Mouse (Mus musculus) limb, embryonic 14.5 days (tissue): ENCODE measurements around the gene Cdkl1. TPM values are rescaled to one million over a fixed set of nuclear protein-coding genes. Genes with fewer than 3 reads are reported as not detected.

Experiments
- ATAC-seq: fragments of 200-750 bp; cut with Nextera tagmentation; 2 replicates; pipeline ENCODE4 v1.8.0; 2017; ENCODE audit warnings: low read depth, moderate number of reproducible peaks, moderate TSS enrichment; ENCODE audit not compliant: low FRiP score
- DNase-seq: peaks from one replicate; pipeline ENCODE4 v3.0.0-alpha.2; 2015; ENCODE audit warnings: low spot score
- H3K27ac ChIP-seq: fragments of 300-500 bp; sonication (generic); replicated peaks from 2 replicates; pipeline ENCODE4 v1.5.1; 2014; ENCODE audit warnings: low read depth, mild to moderate bottlenecking, low read length, moderate library complexity, mixed read lengths
- H3K27me3 ChIP-seq: fragments of 300-500 bp; sonication (generic); 2 replicates; pipeline ENCODE4 v1.6.1; 2014; ENCODE audit warnings: low read length, mixed read lengths; ENCODE audit not compliant: control insufficient read depth, insufficient read depth
- H3K36me3 ChIP-seq: fragments of 300-500 bp; sonication (generic); 2 replicates; pipeline ENCODE4 v1.6.1; 2014; ENCODE audit warnings: mild to moderate bottlenecking, low read length, moderate library complexity, mixed read lengths; ENCODE audit not compliant: control insufficient read depth, insufficient read depth
- H3K4me1 ChIP-seq: fragments of 300-500 bp; sonication (generic); 2 replicates; pipeline ENCODE4 v1.6.1; 2014; ENCODE audit warnings: antibody characterized with exemption, low read length, mixed read lengths; ENCODE audit not compliant: control insufficient read depth, insufficient read depth
- H3K4me2 ChIP-seq: fragments of 300-500 bp; sonication (generic); replicated peaks from 2 replicates; pipeline ENCODE4 v1.6.1; 2014; ENCODE audit warnings: low read depth, mild to moderate bottlenecking, low read length, moderate library complexity; ENCODE audit not compliant: severe bottlenecking
- H3K4me3 ChIP-seq: fragments of 300-500 bp; sonication (generic); replicated peaks from 2 replicates; pipeline ENCODE4 v1.5.1; 2014; ENCODE audit warnings: low read length
- H3K9ac ChIP-seq: fragments of 300-500 bp; sonication (generic); 2 replicates; pipeline ENCODE4 v1.6.1; 2014; ENCODE audit warnings: mild to moderate bottlenecking, low read depth, low read length, moderate library complexity; ENCODE audit not compliant: severe bottlenecking
- H3K9me3 ChIP-seq: fragments of 300-500 bp; sonication (generic); 2 replicates; pipeline ENCODE4 v1.6.1; 2016; ENCODE audit warnings: low read length; ENCODE audit not compliant: control insufficient read depth
- POLR2A ChIP-seq: fragments of 200-500 bp; IDR thresholded peaks from 2 replicates; pipeline ENCODE4 v1.8.0; 2012; ENCODE audit warnings: inconsistent platforms, mild to moderate bottlenecking, moderate library complexity, borderline replicate concordance; ENCODE audit not compliant: insufficient read depth, insufficient read length; ENCODE audit errors: extremely low read depth
- WGBS: fragments of 180-500 bp; shearing (Covaris S2); extraction: QIAGEN DNeasy Blood & Tissue Kit; methylation state at CpG from one replicate; pipeline ENCODE4 v1.1.7; 2014; 5-methylcytosine and 5-hydroxymethylcytosine counted together
- microRNA counts: library from miRNA; unstranded; fragments of <30 nt; microRNA quantifications from one replicate; lab custom pipeline; 2016
- microRNA-seq: library from miRNA; unstranded; fragments of <30 nt; microRNA quantifications from one replicate; pipeline ENCODE4, GENCODE M21; 2016
- polyA plus RNA-seq, 2 experiments: library from polyadenylated mRNA; depleted of rRNA in 1 of 2; stranded (reverse) in 1 of 2; unstranded in 1 of 2; fragments of >200 nt; fragmentation: Nextera tagmentation in 1 of 2; extraction: Ambion mirVana in 1 of 2; gene quantifications; 2 replicates each; pipeline versions ENCODE4 v1.2.1 to v1.2.3; 2012 to 2014

The Cdkl1 gene
- polyA plus RNA-seq, 2 experiments: 1.7 to 1.9 TPM

GRCm38 (mm10) chr12:69704799-69705458 is 86.1 kb downstream of the Cdkl1 start:
- no peak overlapping the region for H3K27ac ChIP-seq
- no peak overlapping the region for H3K9ac ChIP-seq
- H3K27me3 ChIP-seq: no peaks in the 10 kb centered on the region
- H3K9me3 ChIP-seq: no peaks in the 10 kb centered on the region
- H3K4me1 ChIP-seq: no peaks in the 10 kb centered on the region
- DNase-seq (no peak), ATAC-seq (no peak)
- H3K36me3 ChIP-seq: peaks cover 12% of the 10 kb centered on the region
- WGBS: 88% methylated on average over 11 of the region's 11 CpGs
- TF ChIP-seq POLR2A: no peak
- no peak overlapping the region for H3K4me3 ChIP-seq
- no peak overlapping the region for H3K4me2 ChIP-seq

GRCm38 (mm10) chr12:69698352-69698751 is 92.7 kb downstream of the Cdkl1 start:
- H3K9ac ChIP-seq: no peak overlapping the region
- WGBS: 84% methylated on average over 6 of the region's 6 CpGs
- H3K36me3 ChIP-seq: 0 out of 2 replicates have a peak, but pooled peaks cover 11% of the 10 kb centered on the region
- no peak overlapping the region for H3K4me3 ChIP-seq
- ATAC-seq: peak; percentile 75
- no peak for TF ChIP-seq POLR2A
- no peaks in the 10 kb centered on the region for H3K9me3 ChIP-seq
- no peak for DNase-seq
- no peaks in the 10 kb centered on the region for H3K4me1 ChIP-seq
- H3K27me3 ChIP-seq: no peaks in the 10 kb centered on the region
- H3K4me2 ChIP-seq: no peak overlapping the region
- no peak overlapping the region for H3K27ac ChIP-seq

MicroRNAs within 50 kb of the gene (microRNA counts, 519-probe panel; counts per million panel counts)
- microRNA mmu-miR-681 (lab: Ali Mortazavi, UCI): not detected

Small RNA genes within 50 kb of the gene (microRNA-seq; reads per million reads assigned to microRNA genes)
- not detected for gene Mir681

Other genes with a start within 250 kb of the Cdkl1 start
- 15.1 and 21.3 TPM in 2 replicates for gene Vcpkmt, start 208.2 kb downstream of the Cdkl1 start, polyA plus RNA-seq (2012; rRNA removed)
- gene Vcpkmt, start 208.2 kb downstream of the Cdkl1 start, polyA plus RNA-seq (2014; fragmentation: Nextera tagmentation; extraction: Ambion mirVana): 28.2 and 29.3 TPM in 2 replicates
- gene Sos2, start 109.4 kb downstream of the Cdkl1 start, polyA plus RNA-seq (2012; rRNA removed): 34.4 and 37.1 TPM in 2 replicates
- gene Sos2, start 109.4 kb downstream of the Cdkl1 start, polyA plus RNA-seq (2014; fragmentation: Nextera tagmentation; extraction: Ambion mirVana): 13.3 and 13.5 TPM in 2 replicates
- gene L2hgdh, start 66.4 kb downstream of the Cdkl1 start, polyA plus RNA-seq (2012; rRNA removed): 14.7 and 14.9 TPM in 2 replicates
- 14.5 and 17.4 TPM in 2 replicates for gene L2hgdh, start 66.4 kb downstream of the Cdkl1 start, polyA plus RNA-seq (2014; fragmentation: Nextera tagmentation; extraction: Ambion mirVana)
- 26.1 and 29.4 TPM in 2 replicates for gene Atp5s, start 66.3 kb downstream of the Cdkl1 start, polyA plus RNA-seq (2012; rRNA removed)
- gene Atp5s, start 66.3 kb downstream of the Cdkl1 start, polyA plus RNA-seq (2014; fragmentation: Nextera tagmentation; extraction: Ambion mirVana): 30.8 and 36.1 TPM in 2 replicates
- 4.5 and 5.8 TPM in 2 replicates for gene Atl1, start 101.3 kb upstream of the Cdkl1 start, polyA plus RNA-seq (2012; rRNA removed)
- 6.4 and 7.2 TPM in 2 replicates for gene Atl1, start 101.3 kb upstream of the Cdkl1 start, polyA plus RNA-seq (2014; fragmentation: Nextera tagmentation; extraction: Ambion mirVana)
- 32.4 and 34.3 TPM in 2 replicates for gene Map4k5, start 101.9 kb upstream of the Cdkl1 start, polyA plus RNA-seq (2012; rRNA removed)
- 50.4 and 53.6 TPM in 2 replicates for gene Map4k5, start 101.9 kb upstream of the Cdkl1 start, polyA plus RNA-seq (2014; fragmentation: Nextera tagmentation; extraction: Ambion mirVana)
- 54.5 and 57.2 TPM in 2 replicates for gene Sav1, start 195.7 kb upstream of the Cdkl1 start, polyA plus RNA-seq (2012; rRNA removed)
- 11.0 and 12.9 TPM in 2 replicates for gene Sav1, start 195.7 kb upstream of the Cdkl1 start, polyA plus RNA-seq (2014; fragmentation: Nextera tagmentation; extraction: Ambion mirVana)